ENCODE assay signal across 8 mouse cellular contexts in genomic region chr15:96638656-96639055, GRCm38 (mm10). TPM values are rescaled to one million over a fixed set of nuclear protein-coding genes. Genes with fewer than 3 reads are reported as not detected.
DNase-seq lines count a peak whose midpoint lies in the region; ATAC-seq and TF ChIP-seq lines count a peak whose summit lies in the region.
"Had no signal": no experiment of that assay in that cellular context is flagged by ENCODE, and none has a peak within 500 bp of the region (broad histone marks: within the 10 kb centered on the region; RNA-seq: fewer than 3 reads in every experiment).

No protein-coding gene starts in this region.

- no peak for TF ChIP-seq POLR2A in bone marrow macrophage, adult 2 months (IDR thresholded peaks at IDR 0.05; ENCODE audit: borderline replicate concordance, low read depth, low read length)

- H3K4me2 ChIP-seq in kidney, embryonic 15.5 days, result peak overlapping the region; percentile 80
- peak overlapping the region; percentile 95 for H3K4me2 ChIP-seq in forebrain, postnatal 0 days (ENCODE audit: low read depth)
- peak overlapping the region; percentile 65 for H3K4me2 ChIP-seq in midbrain, embryonic 15.5 days

- no peak for TF ChIP-seq CTCF in bone marrow macrophage, adult 2 months (IDR thresholded peaks at IDR 0.05; ENCODE audit: low read depth, low read length)
- no peak for TF ChIP-seq CTCF in forebrain, postnatal 0 days (IDR thresholded peaks at IDR 0.05; ENCODE audit: low read depth)

- no peak for DNase-seq in kidney, adult 11 months
- DNase-seq in forebrain, postnatal 0 days, result no peak
- no peak for DNase-seq in natural killer cell, adult 2 months (ENCODE audit: low spot score in 2 of 2)
- DNase-seq: kidney, adult 9 months had no signal

- H3K4me3 ChIP-seq in kidney, embryonic 15.5 days (replicated peaks), result no peak overlapping the region
- H3K4me3 ChIP-seq in bone marrow macrophage, adult 2 months (ENCODE audit: insufficient read depth, low read length), result peak overlapping the region; percentile 59
- peak overlapping the region; percentile 8; the same call in 1 of the 2 replicates for H3K4me3 ChIP-seq in forebrain, postnatal 0 days (ENCODE audit: low read depth, low read length)
- H3K4me3 ChIP-seq in midbrain, embryonic 15.5 days, result 0 out of 2 replicates have a peak overlapping the region, but pooled peaks have one; percentile 97

- H3K27ac ChIP-seq in kidney, embryonic 15.5 days, result no peak overlapping the region
- peak overlapping the region; percentile 20 for H3K27ac ChIP-seq in bone marrow macrophage, adult 2 months (ENCODE audit: insufficient read depth, low read depth, low read length)
- H3K27ac ChIP-seq in forebrain, postnatal 0 days (ENCODE audit: low read depth, low read length), result no peak overlapping the region
- no peak overlapping the region for H3K27ac ChIP-seq in midbrain, embryonic 15.5 days

- ATAC-seq in kidney, embryonic 15.5 days (replicated peaks; ENCODE audit: low FRiP score), result no peak
- no peak for ATAC-seq in forebrain, postnatal 0 days
- ATAC-seq in midbrain, embryonic 15.5 days (replicated peaks), result no peak
- no peak for ATAC-seq in megakaryocyte progenitor cell, adult 5-6 weeks (replicated peaks; ENCODE audit: poor library complexity)

- H3K4me1 ChIP-seq in kidney, embryonic 15.5 days, result peaks cover 34% of the 10 kb centered on the region
- peaks cover 27% of the 10 kb centered on the region for H3K4me1 ChIP-seq in bone marrow macrophage, adult 2 months (ENCODE audit: control insufficient read depth, insufficient read depth, low read length)
- peaks cover 2% of the 10 kb centered on the region; the same call in 1 of the 2 replicates for H3K4me1 ChIP-seq in forebrain, postnatal 0 days (ENCODE audit: insufficient read depth)
- H3K4me1 ChIP-seq in midbrain, embryonic 15.5 days, result peaks cover 34% of the 10 kb centered on the region

- 79% methylated on average over 2 of the region's 2 CpGs for WGBS in kidney, embryonic 15.5 days
- 39% methylated on average over 2 of the region's 2 CpGs for whole genome bisulfite sequencing in forebrain, postnatal 0 days
- WGBS in midbrain, embryonic 15.5 days, result 81% methylated on average over 2 of the region's 2 CpGs

- peaks cover 24% of the 10 kb centered on the region for H3K36me3 ChIP-seq in kidney, embryonic 15.5 days
- H3K36me3 ChIP-seq in forebrain, postnatal 0 days (ENCODE audit: insufficient read depth), result peaks cover 14% of the 10 kb centered on the region
- H3K36me3 ChIP-seq in midbrain, embryonic 15.5 days (replicated peaks), result 0 out of 2 replicates have a peak, but pooled peaks cover 8% of the 10 kb centered on the region

- H3K9me3 ChIP-seq in kidney, embryonic 15.5 days (replicated peaks), result no peaks in the 10 kb centered on the region; the same call in 1 of the 2 replicates
- H3K9me3 ChIP-seq in forebrain, postnatal 0 days (ENCODE audit: low read length), result no peaks in the 10 kb centered on the region
- no peaks in the 10 kb centered on the region for H3K9me3 ChIP-seq in midbrain, embryonic 15.5 days

- no peak overlapping the region for H3K9ac ChIP-seq in kidney, embryonic 15.5 days
- 0 out of 2 replicates have a peak overlapping the region, but pooled peaks have one; percentile 11 for H3K9ac ChIP-seq in forebrain, postnatal 0 days
- no peak overlapping the region for H3K9ac ChIP-seq in midbrain, embryonic 15.5 days

- no peaks in the 10 kb centered on the region for H3K27me3 ChIP-seq in kidney, embryonic 15.5 days
- no peaks in the 10 kb centered on the region for H3K27me3 ChIP-seq in forebrain, postnatal 0 days (ENCODE audit: insufficient read depth, low read length)
- no peaks in the 10 kb centered on the region for H3K27me3 ChIP-seq in midbrain, embryonic 15.5 days (replicated peaks)

RNA-seq across cellular contexts. Expression of gene Slc38a1, which starts 4.1 kb away (rescaled TPM):
- polyA plus RNA-seq in kidney, embryonic 15.5 days (2015; fragmentation: Nextera tagmentation; extraction: Ambion mirVana), result 69.9 and 74.8 TPM in 2 replicates
- polyA plus RNA-seq in bone marrow macrophage, adult 2 months (2012; ENCODE audit: insufficient read depth, insufficient read length, missing spikeins), result 26.2 and 31.5 TPM in 2 replicates
- total RNA-seq in forebrain, postnatal 0 days (2014; rRNA removed), result 52.7 and 73.3 TPM in 2 replicates
- 67.0 and 90.2 TPM in 2 replicates for polyA plus RNA-seq in forebrain, postnatal 0 days (2015; fragmentation: Nextera tagmentation; extraction: Ambion mirVana)
- polyA plus RNA-seq in midbrain, embryonic 15.5 days (2015; fragmentation: Nextera tagmentation; extraction: Ambion mirVana), result 132 and 144 TPM in 2 replicates
- 94.0 and 107 TPM in 2 replicates for total RNA-seq in megakaryocyte progenitor cell, adult 5-6 weeks (2015)
- total RNA-seq in megakaryocyte progenitor cell, adult 5-6 weeks (2017), result 53.2 and 63.8 TPM in 2 replicates
